Mouse (Mus musculus): ENCODE results near the gene Ercc8. TPM values are rescaled to one million over a fixed set of nuclear protein-coding genes. Genes with fewer than 3 reads are reported as not detected.

The Ercc8 gene
- polyA plus RNA-seq, 1 experiment: 19.1 TPM

- Histone ChIP-seq H3K27ac (ENCODE audit: insufficient read depth, low read length) (no peak overlapping the region), H3K36me3 (ENCODE audit: control insufficient read depth, insufficient read depth, low read length, poor library complexity, severe bottlenecking) (peaks cover 3% of the 10 kb centered on the region), H3K4me1 (ENCODE audit: control insufficient read depth, insufficient read depth, low read length) (no peaks in the 10 kb centered on the region), H3K9ac (ENCODE audit: low read depth, poor library complexity, severe bottlenecking) (no peak overlapping the region), H3K27me3 (ENCODE audit: control insufficient read depth, insufficient read depth, low read length, poor library complexity, severe bottlenecking) (no peaks in the 10 kb centered on the region), H3K9me3 (replicated peaks; ENCODE audit: control insufficient read depth, insufficient read depth, low read length, poor library complexity, severe bottlenecking) (no peaks in the 10 kb centered on the region), H3K4me3 (ENCODE audit: low read depth, low read length) (no peak overlapping the region)
- TF ChIP-seq CTCF (IDR thresholded peaks at IDR 0.05; ENCODE audit: low read depth, low read length) (peak; percentile 31), EP300 (IDR thresholded peaks at IDR 0.05; ENCODE audit: insufficient read depth, low read depth, low read length) (no peak)
Observed at GRCm38 (mm10) chr13:108151782-108152181, 6.7 kb upstream of the Ercc8 start.

- Histone ChIP-seq H3K9ac (ENCODE audit: low read depth, poor library complexity, severe bottlenecking) (no peak overlapping the region), H3K27me3 (ENCODE audit: control insufficient read depth, insufficient read depth, low read length, poor library complexity, severe bottlenecking) (no peaks in the 10 kb centered on the region), H3K4me3 (ENCODE audit: low read depth, low read length) (no peak overlapping the region), H3K36me3 (ENCODE audit: control insufficient read depth, insufficient read depth, low read length, poor library complexity, severe bottlenecking) (no peaks in the 10 kb centered on the region; the same call in 1 of the 2 replicates), H3K4me1 (ENCODE audit: control insufficient read depth, insufficient read depth, low read length) (no peaks in the 10 kb centered on the region), H3K27ac (ENCODE audit: insufficient read depth, low read length) (no peak overlapping the region), H3K9me3 (replicated peaks; ENCODE audit: control insufficient read depth, insufficient read depth, low read length, poor library complexity, severe bottlenecking) (no peaks in the 10 kb centered on the region)
- TF ChIP-seq POLR2A (IDR thresholded peaks at IDR 0.05; ENCODE audit: insufficient read depth, low read length) (no peak), EP300 (IDR thresholded peaks at IDR 0.05; ENCODE audit: insufficient read depth, low read depth, low read length) (no peak), CTCF (IDR thresholded peaks at IDR 0.05; ENCODE audit: low read depth, low read length) (peak; percentile 19)
Observed at GRCm38 (mm10) chr13:108152650-108153372, 5.7 kb upstream of the Ercc8 start.

GRCm38 (mm10) chr13:108157156-108157555 is 1.4 kb upstream of the Ercc8 start:
- peaks cover 1% of the 10 kb centered on the region for H3K4me1 ChIP-seq (ENCODE audit: control insufficient read depth, insufficient read depth, low read length)
- 0 out of 2 replicates have a peak, but pooled peaks cover 4% of the 10 kb centered on the region for H3K36me3 ChIP-seq (ENCODE audit: control insufficient read depth, insufficient read depth, low read length, poor library complexity, severe bottlenecking)
- H3K27me3 ChIP-seq (ENCODE audit: control insufficient read depth, insufficient read depth, low read length, poor library complexity, severe bottlenecking): no peaks in the 10 kb centered on the region
- H3K9me3 ChIP-seq (replicated peaks; ENCODE audit: control insufficient read depth, insufficient read depth, low read length, poor library complexity, severe bottlenecking): no peaks in the 10 kb centered on the region
- H3K27ac ChIP-seq (ENCODE audit: insufficient read depth, low read length): no peak overlapping the region
- H3K9ac ChIP-seq (ENCODE audit: low read depth, poor library complexity, severe bottlenecking): peak overlapping the region; percentile 55; the same call in 1 of the 2 replicates
- no peak overlapping the region for H3K4me3 ChIP-seq (ENCODE audit: low read depth, low read length)
- TF ChIP-seq POLR2A (IDR thresholded peaks at IDR 0.05; ENCODE audit: insufficient read depth, low read length) (no peak), EP300 (IDR thresholded peaks at IDR 0.05; ENCODE audit: insufficient read depth, low read depth, low read length) (no peak), CTCF (IDR thresholded peaks at IDR 0.05; ENCODE audit: low read depth, low read length) (no peak)

- 0 out of 2 replicates have a peak, but pooled peaks cover 4% of the 10 kb centered on the region for H3K36me3 ChIP-seq (ENCODE audit: control insufficient read depth, insufficient read depth, low read length, poor library complexity, severe bottlenecking)
- TF ChIP-seq CTCF (IDR thresholded peaks at IDR 0.05; ENCODE audit: low read depth, low read length) (no peak), EP300 (IDR thresholded peaks at IDR 0.05; ENCODE audit: insufficient read depth, low read depth, low read length) (no peak), POLR2A (IDR thresholded peaks at IDR 0.05; ENCODE audit: insufficient read depth, low read length) (no peak)
- no peak overlapping the region for H3K27ac ChIP-seq (ENCODE audit: insufficient read depth, low read length)
- peak overlapping the region; percentile 85 for H3K4me3 ChIP-seq (ENCODE audit: low read depth, low read length)
- peaks cover 1% of the 10 kb centered on the region for H3K4me1 ChIP-seq (ENCODE audit: control insufficient read depth, insufficient read depth, low read length)
- no peaks in the 10 kb centered on the region for H3K9me3 ChIP-seq (replicated peaks; ENCODE audit: control insufficient read depth, insufficient read depth, low read length, poor library complexity, severe bottlenecking)
- H3K9ac ChIP-seq (ENCODE audit: low read depth, poor library complexity, severe bottlenecking): peak overlapping the region; percentile 55
- no peaks in the 10 kb centered on the region for H3K27me3 ChIP-seq (ENCODE audit: control insufficient read depth, insufficient read depth, low read length, poor library complexity, severe bottlenecking)
Observed at GRCm38 (mm10) chr13:108157732-108158464, 633 bp upstream of the Ercc8 start.

GRCm38 (mm10) chr13:108159241-108159575 is 677 bp downstream of the Ercc8 start:
- H3K36me3 ChIP-seq (ENCODE audit: control insufficient read depth, insufficient read depth, low read length, poor library complexity, severe bottlenecking): peaks cover 4% of the 10 kb centered on the region
- H3K27ac ChIP-seq (ENCODE audit: insufficient read depth, low read length): no peak overlapping the region
- TF ChIP-seq CTCF (IDR thresholded peaks at IDR 0.05; ENCODE audit: low read depth, low read length): no peak
- no peak for TF ChIP-seq POLR2A (IDR thresholded peaks at IDR 0.05; ENCODE audit: insufficient read depth, low read length)
- TF ChIP-seq EP300 (IDR thresholded peaks at IDR 0.05; ENCODE audit: insufficient read depth, low read depth, low read length): no peak

GRCm38 (mm10) chr13:108159963-108160362 is 1.4 kb downstream of the Ercc8 start:
- no peak overlapping the region for H3K27ac ChIP-seq (ENCODE audit: insufficient read depth, low read length)
- TF ChIP-seq EP300 (IDR thresholded peaks at IDR 0.05; ENCODE audit: insufficient read depth, low read depth, low read length) (no peak), CTCF (IDR thresholded peaks at IDR 0.05; ENCODE audit: low read depth, low read length) (no peak), POLR2A (IDR thresholded peaks at IDR 0.05; ENCODE audit: insufficient read depth, low read length) (no peak)
- H3K36me3 ChIP-seq (ENCODE audit: control insufficient read depth, insufficient read depth, low read length, poor library complexity, severe bottlenecking): peaks cover 4% of the 10 kb centered on the region
- H3K9me3 ChIP-seq (replicated peaks; ENCODE audit: control insufficient read depth, insufficient read depth, low read length, poor library complexity, severe bottlenecking): no peaks in the 10 kb centered on the region
- no peak overlapping the region for H3K9ac ChIP-seq (ENCODE audit: low read depth, poor library complexity, severe bottlenecking)
- peaks cover 1% of the 10 kb centered on the region for H3K4me1 ChIP-seq (ENCODE audit: control insufficient read depth, insufficient read depth, low read length)
- no peaks in the 10 kb centered on the region for H3K27me3 ChIP-seq (ENCODE audit: control insufficient read depth, insufficient read depth, low read length, poor library complexity, severe bottlenecking)
- H3K4me3 ChIP-seq (ENCODE audit: low read depth, low read length): no peak overlapping the region

More at GRCm38 (mm10) chr13:108159241-108159575, 677 bp downstream of the Ercc8 start:
- Histone ChIP-seq H3K4me3 (ENCODE audit: low read depth, low read length) (peak overlapping the region; percentile 87), H3K4me1 (ENCODE audit: control insufficient read depth, insufficient read depth, low read length) (peaks cover 1% of the 10 kb centered on the region), H3K9ac (ENCODE audit: low read depth, poor library complexity, severe bottlenecking) (peak overlapping the region; percentile 2), H3K9me3 (replicated peaks; ENCODE audit: control insufficient read depth, insufficient read depth, low read length, poor library complexity, severe bottlenecking) (no peaks in the 10 kb centered on the region), H3K27me3 (ENCODE audit: control insufficient read depth, insufficient read depth, low read length, poor library complexity, severe bottlenecking) (no peaks in the 10 kb centered on the region)
